Mouse (Mus musculus): ENCODE results near the gene Tars2. TPM values are rescaled to one million over a fixed set of nuclear protein-coding genes. Genes with fewer than 3 reads are reported as not detected.

Gene Tars2
- 17.0 TPM for polyA plus RNA-seq (2014; fragmentation: Illumina TruSeq; extraction: RNeasy Lipid Tissue Mini Kit (QIAGEN cat#74804); ENCODE audit: insufficient read depth, low read depth, low replicate concordance)

GRCm38 (mm10) chr3:95760106-95760505, at the start of gene Tars2:
Tars2 (minus strand) TSS chr3:95760206.

GRCm38 (mm10) chr3:95739353-95740104, 20.5 kb downstream of the Tars2 start, which contains the start of gene Ecm1:
Ecm1 (minus strand) TSS chr3:95739569.

Other genes with a start within 250 kb of the Tars2 start
- gene Ctss, start 233.4 kb downstream of the Tars2 start, polyA plus RNA-seq (2014; fragmentation: Illumina TruSeq; extraction: RNeasy Lipid Tissue Mini Kit (QIAGEN cat#74804); ENCODE audit: insufficient read depth, low read depth, low replicate concordance), result 277 TPM
- gene Hormad1, start 200.5 kb downstream of the Tars2 start, polyA plus RNA-seq (2014; fragmentation: Illumina TruSeq; extraction: RNeasy Lipid Tissue Mini Kit (QIAGEN cat#74804); ENCODE audit: insufficient read depth, low read depth, low replicate concordance), result not detected
- gene Golph3l, start 171.3 kb downstream of the Tars2 start, polyA plus RNA-seq (2014; fragmentation: Illumina TruSeq; extraction: RNeasy Lipid Tissue Mini Kit (QIAGEN cat#74804); ENCODE audit: insufficient read depth, low read depth, low replicate concordance), result 17.7 TPM
- gene Ensa, start 135.2 kb downstream of the Tars2 start, polyA plus RNA-seq (2014; fragmentation: Illumina TruSeq; extraction: RNeasy Lipid Tissue Mini Kit (QIAGEN cat#74804); ENCODE audit: insufficient read depth, low read depth, low replicate concordance), result 61.9 TPM
- 167 TPM for gene Mcl1, start 101.4 kb downstream of the Tars2 start, polyA plus RNA-seq (2014; fragmentation: Illumina TruSeq; extraction: RNeasy Lipid Tissue Mini Kit (QIAGEN cat#74804); ENCODE audit: insufficient read depth, low read depth, low replicate concordance)
- gene Adamtsl4, start 72.3 kb downstream of the Tars2 start, polyA plus RNA-seq (2014; fragmentation: Illumina TruSeq; extraction: RNeasy Lipid Tissue Mini Kit (QIAGEN cat#74804); ENCODE audit: insufficient read depth, low read depth, low replicate concordance), result 23.2 TPM
- gene Ecm1, start 20.6 kb downstream of the Tars2 start, polyA plus RNA-seq (2014; fragmentation: Illumina TruSeq; extraction: RNeasy Lipid Tissue Mini Kit (QIAGEN cat#74804); ENCODE audit: insufficient read depth, low read depth, low replicate concordance), result 101 TPM
- gene Rprd2, start 58.7 kb upstream of the Tars2 start, polyA plus RNA-seq (2014; fragmentation: Illumina TruSeq; extraction: RNeasy Lipid Tissue Mini Kit (QIAGEN cat#74804); ENCODE audit: insufficient read depth, low read depth, low replicate concordance), result 5.7 TPM
- 21.4 TPM for gene Prpf3, start 95.7 kb upstream of the Tars2 start, polyA plus RNA-seq (2014; fragmentation: Illumina TruSeq; extraction: RNeasy Lipid Tissue Mini Kit (QIAGEN cat#74804); ENCODE audit: insufficient read depth, low read depth, low replicate concordance)
- gene Mrps21, start 111.3 kb upstream of the Tars2 start, polyA plus RNA-seq (2014; fragmentation: Illumina TruSeq; extraction: RNeasy Lipid Tissue Mini Kit (QIAGEN cat#74804); ENCODE audit: insufficient read depth, low read depth, low replicate concordance), result 239 TPM
- 5.9 TPM for gene Ciart, start 122.0 kb upstream of the Tars2 start, polyA plus RNA-seq (2014; fragmentation: Illumina TruSeq; extraction: RNeasy Lipid Tissue Mini Kit (QIAGEN cat#74804); ENCODE audit: insufficient read depth, low read depth, low replicate concordance)
- gene BC028528, start 131.8 kb upstream of the Tars2 start, polyA plus RNA-seq (2014; fragmentation: Illumina TruSeq; extraction: RNeasy Lipid Tissue Mini Kit (QIAGEN cat#74804); ENCODE audit: insufficient read depth, low read depth, low replicate concordance), result 313 TPM
- gene Aph1a, start 133.8 kb upstream of the Tars2 start, polyA plus RNA-seq (2014; fragmentation: Illumina TruSeq; extraction: RNeasy Lipid Tissue Mini Kit (QIAGEN cat#74804); ENCODE audit: insufficient read depth, low read depth, low replicate concordance), result 86.4 TPM
- 16.3 TPM for gene Car14, start 144.5 kb upstream of the Tars2 start, polyA plus RNA-seq (2014; fragmentation: Illumina TruSeq; extraction: RNeasy Lipid Tissue Mini Kit (QIAGEN cat#74804); ENCODE audit: insufficient read depth, low read depth, low replicate concordance)
- 47.6 TPM for gene Anp32e, start 169.0 kb upstream of the Tars2 start, polyA plus RNA-seq (2014; fragmentation: Illumina TruSeq; extraction: RNeasy Lipid Tissue Mini Kit (QIAGEN cat#74804); ENCODE audit: insufficient read depth, low read depth, low replicate concordance)
- 84.1 TPM for gene Plekho1, start 235.8 kb upstream of the Tars2 start, polyA plus RNA-seq (2014; fragmentation: Illumina TruSeq; extraction: RNeasy Lipid Tissue Mini Kit (QIAGEN cat#74804); ENCODE audit: insufficient read depth, low read depth, low replicate concordance)